Mouse (Mus musculus) heart, embryonic 16.5 days (tissue): Measurements from ENCODE around the gene Rab11fip2. TPM values are rescaled to one million over a fixed set of nuclear protein-coding genes. Genes with fewer than 3 reads are reported as not detected.

Experiments used
- ATAC-seq: fragments of 200-750 bp; cut with Nextera tagmentation; replicated peaks from 2 replicates; pipeline ENCODE4 v1.8.0; 2017; ENCODE audit warnings: moderate number of reproducible peaks; ENCODE audit not compliant: insufficient read depth, low FRiP score; ENCODE audit errors: extremely low read depth
- H3K27ac ChIP-seq: fragments of 300-500 bp; sonication (generic); 2 replicates; pipeline ENCODE4 v1.5.1; 2014; ENCODE audit warnings: mild to moderate bottlenecking, low read length, control low read depth, moderate library complexity
- H3K27me3 ChIP-seq: fragments of 300-500 bp; sonication (generic); 2 replicates; pipeline ENCODE4 v1.6.1; 2014; ENCODE audit warnings: low read length, mixed read lengths; ENCODE audit not compliant: control insufficient read depth, insufficient read depth
- H3K36me3 ChIP-seq: fragments of 300-500 bp; sonication (generic); 2 replicates; pipeline ENCODE4 v1.6.1; 2014; ENCODE audit not compliant: control insufficient read depth, insufficient read depth
- H3K4me1 ChIP-seq: fragments of 300-500 bp; sonication (generic); 2 replicates; pipeline ENCODE4 v1.6.1; 2014; ENCODE audit warnings: low read length, mixed read lengths; ENCODE audit not compliant: control insufficient read depth, insufficient read depth
- H3K4me2 ChIP-seq: fragments of 300-500 bp; sonication (generic); 2 replicates; pipeline ENCODE4 v1.6.1; 2014; ENCODE audit warnings: low read depth, mild to moderate bottlenecking, control low read depth, low read length
- H3K4me3 ChIP-seq: fragments of 300-500 bp; sonication (generic); 2 replicates; pipeline ENCODE4 v1.5.1; 2014; ENCODE audit warnings: mild to moderate bottlenecking, control low read depth, low read length
- H3K9ac ChIP-seq: fragments of 300-500 bp; sonication (generic); 2 replicates; pipeline ENCODE4 v1.6.1; 2014; ENCODE audit warnings: low read length, control low read depth
- H3K9me3 ChIP-seq: fragments of 300-500 bp; sonication (generic); replicated peaks from 2 replicates; pipeline ENCODE4 v1.6.1; 2016; ENCODE audit warnings: low read length; ENCODE audit not compliant: control insufficient read depth
- WGBS: fragments of 180-500 bp; shearing (Covaris S2); extraction: QIAGEN DNeasy Blood & Tissue Kit; methylation state at CpG from one replicate; pipeline ENCODE4 v1.1.7; 2014; 5-methylcytosine and 5-hydroxymethylcytosine counted together
- polyA plus RNA-seq: library from polyadenylated mRNA; unstranded; fragments of >200 nt; fragmentation: Nextera tagmentation; extraction: Ambion mirVana; gene quantifications from 2 replicates; pipeline ENCODE4 v1.2.1, GENCODE M21; 2015

Rab11fip2 gene
- polyA plus RNA-seq, 1 experiment from 2014 or later, result 1.8 TPM

DNA sequence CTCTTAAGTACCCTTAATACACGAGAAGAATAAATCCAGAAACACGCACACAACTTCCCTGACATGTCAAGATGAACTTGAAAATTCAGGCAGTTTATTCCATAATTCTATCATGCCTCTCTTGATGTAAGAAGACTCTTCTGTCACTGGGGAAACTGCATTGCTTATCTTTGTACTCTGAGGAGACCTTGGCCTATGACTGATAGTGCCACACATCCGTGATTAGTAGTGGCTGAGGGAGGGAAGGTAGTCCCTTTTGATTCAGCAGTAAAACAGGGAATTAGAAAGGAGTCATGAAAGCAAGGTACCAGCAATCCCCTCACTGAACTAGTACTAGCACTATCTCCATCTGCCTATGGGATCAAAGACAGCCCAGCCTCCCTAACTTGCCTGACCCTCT is 22.6 kb downstream of the Rab11fip2 start:
- H3K4me1 ChIP-seq, result no peaks in the 10 kb centered on the region
- H3K4me3 ChIP-seq, result no peak overlapping the region
- no peaks in the 10 kb centered on the region for H3K27me3 ChIP-seq
- H3K27ac ChIP-seq, result no peak overlapping the region
- 70% methylated on average over 3 of the region's 3 CpGs for WGBS
- H3K36me3 ChIP-seq, result no peaks in the 10 kb centered on the region
- no peak overlapping the region for H3K4me2 ChIP-seq
- no peak for ATAC-seq
- no peaks in the 10 kb centered on the region for H3K9me3 ChIP-seq
- H3K9ac ChIP-seq, result no peak overlapping the region

DNA sequence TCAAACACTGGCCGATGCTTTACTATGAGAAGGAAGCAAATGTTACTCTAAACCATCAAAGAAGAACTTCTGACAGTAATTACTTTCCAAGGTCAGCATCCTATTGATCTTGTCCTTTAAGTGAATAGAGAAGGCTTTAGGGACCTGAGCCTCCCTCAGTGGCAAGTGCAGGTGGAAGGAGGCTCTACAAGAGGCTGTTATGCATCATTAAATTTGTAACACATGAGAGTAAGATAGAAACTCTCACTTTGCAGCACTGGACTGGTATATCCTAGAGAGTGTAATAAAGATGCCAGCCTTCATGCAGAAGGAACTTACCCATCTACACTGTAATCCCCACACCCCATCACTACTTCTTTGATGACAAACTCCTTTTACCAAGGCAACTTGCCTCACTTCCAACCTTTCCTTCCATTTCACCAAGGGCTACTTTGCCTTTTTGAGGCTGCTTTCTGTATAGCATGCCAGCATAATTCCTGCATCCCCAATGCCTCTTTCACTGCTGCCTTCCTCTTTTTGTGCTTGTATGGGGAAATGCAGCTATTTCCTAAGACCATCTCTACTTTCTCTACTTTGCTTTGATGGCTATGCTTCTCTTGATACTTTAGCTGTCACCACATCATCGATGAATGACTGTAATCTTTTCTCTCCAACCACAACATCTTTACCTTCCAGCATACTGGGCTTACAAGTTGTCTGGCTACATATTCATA is 25.4 kb downstream of the Rab11fip2 start:
- Histone ChIP-seq H3K36me3 (no peaks in the 10 kb centered on the region), H3K9ac (no peak overlapping the region), H3K4me2 (no peak overlapping the region), H3K9me3 (no peaks in the 10 kb centered on the region), H3K4me3 (no peak overlapping the region), H3K4me1 (no peaks in the 10 kb centered on the region), H3K27ac (no peak overlapping the region), H3K27me3 (no peaks in the 10 kb centered on the region)
- no peak for ATAC-seq
- 86% methylated on average over 2 of the region's 2 CpGs for WGBS

DNA sequence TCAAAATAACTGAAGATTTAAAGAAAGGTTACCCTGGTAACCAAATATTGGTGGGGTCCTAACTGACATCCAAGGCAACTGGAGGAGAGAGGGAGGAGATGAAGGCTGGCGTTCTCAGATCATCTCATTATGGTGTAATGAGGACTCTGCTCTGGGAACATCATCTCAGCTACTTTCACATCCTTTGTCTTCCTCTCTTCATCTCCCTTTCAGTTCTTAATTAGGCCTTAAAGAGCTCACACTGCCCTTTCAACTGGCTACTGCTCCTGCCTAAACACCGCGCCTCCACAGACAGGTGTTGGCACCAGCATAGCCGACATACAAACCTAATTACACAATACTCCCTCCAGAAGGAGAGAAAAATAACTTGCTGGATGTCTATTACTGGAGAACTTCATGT is 31.9 kb downstream of the Rab11fip2 start:
- no peak for ATAC-seq
- Histone ChIP-seq H3K27ac (no peak overlapping the region), H3K4me1 (no peaks in the 10 kb centered on the region), H3K27me3 (no peaks in the 10 kb centered on the region), H3K4me2 (no peak overlapping the region), H3K4me3 (no peak overlapping the region), H3K9me3 (no peaks in the 10 kb centered on the region), H3K9ac (no peak overlapping the region), H3K36me3 (no peaks in the 10 kb centered on the region)
- 76% methylated on average over 4 of the region's 4 CpGs for WGBS

DNA sequence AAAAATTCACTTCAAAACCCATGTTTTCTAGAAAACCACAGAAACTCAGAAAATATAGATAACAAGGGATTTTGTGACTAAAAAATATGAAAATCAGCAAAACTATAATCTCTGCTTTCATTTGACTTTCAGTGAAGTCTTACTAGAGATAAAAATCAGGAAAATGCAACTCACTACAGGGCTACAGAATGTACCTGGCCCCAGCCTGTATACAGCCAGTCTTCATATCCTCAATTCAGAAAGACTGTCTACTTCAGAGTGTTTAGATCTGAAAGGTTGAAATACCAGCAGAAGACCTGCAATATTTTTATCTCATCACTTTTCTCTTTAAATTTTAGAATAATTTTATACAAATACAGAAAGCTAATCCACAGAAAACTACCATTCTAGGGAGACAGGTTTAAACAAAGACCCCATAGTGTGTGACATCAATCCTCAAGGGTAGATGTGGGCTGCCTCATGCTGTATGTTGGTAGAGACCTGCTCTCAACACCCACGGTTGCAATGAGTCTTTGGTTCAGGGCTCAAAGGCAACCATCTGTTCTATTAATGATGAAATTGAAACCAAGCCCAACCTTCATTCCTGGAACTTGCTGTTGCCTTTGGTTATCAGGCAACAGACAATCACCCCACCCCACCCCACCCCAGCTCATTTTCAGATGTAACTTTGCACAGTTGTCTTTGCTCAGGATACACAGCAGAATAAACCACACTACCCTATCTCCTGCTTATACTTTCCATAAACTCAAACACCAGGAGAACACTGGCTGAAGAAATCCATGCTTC is 38.0 kb downstream of the Rab11fip2 start:
- no peaks in the 10 kb centered on the region for H3K9me3 ChIP-seq
- H3K27me3 ChIP-seq, result no peaks in the 10 kb centered on the region
- H3K9ac ChIP-seq, result no peak overlapping the region
- H3K4me3 ChIP-seq, result no peak overlapping the region
- WGBS, result 77% methylated on average over 1 of the region's 1 CpGs
- no peak for ATAC-seq
- H3K27ac ChIP-seq, result no peak overlapping the region
- H3K4me2 ChIP-seq, result no peak overlapping the region
- no peaks in the 10 kb centered on the region for H3K4me1 ChIP-seq
- peaks cover 4% of the 10 kb centered on the region; the same call in 1 of the 2 replicates for H3K36me3 ChIP-seq

DNA sequence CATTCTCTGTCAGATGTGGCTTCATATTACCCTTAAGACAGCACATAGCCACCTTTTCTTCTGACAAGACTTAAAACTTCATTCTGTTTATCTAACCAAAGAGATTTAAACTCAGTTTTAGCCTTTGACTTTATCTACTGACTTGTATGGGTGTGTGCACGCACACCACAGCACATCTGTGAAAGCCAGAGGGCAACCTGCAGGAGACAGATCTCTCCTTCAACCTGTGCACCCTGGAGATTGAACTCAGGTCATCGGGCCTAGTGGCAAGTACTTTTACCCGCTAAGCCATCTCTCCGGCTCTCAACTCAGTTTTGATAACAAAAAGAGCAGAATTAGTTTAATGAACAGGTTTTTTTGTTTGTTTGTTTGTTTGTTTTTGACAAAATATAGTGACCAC is 43.5 kb downstream of the Rab11fip2 start:
- 88% methylated on average over 4 of the region's 4 CpGs for WGBS
- H3K4me2 ChIP-seq, result no peak overlapping the region
- H3K9ac ChIP-seq, result no peak overlapping the region
- H3K9me3 ChIP-seq, result no peaks in the 10 kb centered on the region
- no peaks in the 10 kb centered on the region for H3K36me3 ChIP-seq
- H3K27ac ChIP-seq, result no peak overlapping the region
- no peaks in the 10 kb centered on the region for H3K27me3 ChIP-seq
- H3K4me3 ChIP-seq, result no peak overlapping the region
- H3K4me1 ChIP-seq, result no peaks in the 10 kb centered on the region
- ATAC-seq, result no peak

DNA sequence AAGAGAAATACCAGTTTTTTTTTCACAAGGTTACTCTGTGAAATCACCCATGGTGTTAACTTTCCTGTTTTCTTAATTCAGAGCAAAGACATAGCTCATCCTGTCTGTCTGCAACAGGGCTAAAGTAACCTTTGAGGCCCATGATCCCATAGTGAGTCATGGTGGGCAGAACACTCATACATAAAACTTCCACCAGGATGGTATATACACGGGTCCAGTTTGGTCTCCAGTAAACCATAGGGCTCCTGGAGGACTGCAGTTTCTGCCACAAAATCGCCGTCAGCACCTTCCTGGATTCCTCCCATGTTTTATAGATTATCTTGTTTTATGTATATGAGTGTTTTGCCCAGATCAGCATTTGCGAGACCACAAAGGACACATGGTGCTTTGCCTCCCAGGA is 45.2 kb downstream of the Rab11fip2 start:
- H3K27ac ChIP-seq, result no peak overlapping the region
- WGBS, result 81% methylated on average over 4 of the region's 4 CpGs
- no peak overlapping the region for H3K4me3 ChIP-seq
- ATAC-seq, result no peak
- no peak overlapping the region for H3K9ac ChIP-seq
- H3K36me3 ChIP-seq, result no peaks in the 10 kb centered on the region
- no peaks in the 10 kb centered on the region for H3K9me3 ChIP-seq
- H3K4me1 ChIP-seq, result no peaks in the 10 kb centered on the region
- no peak overlapping the region for H3K4me2 ChIP-seq
- H3K27me3 ChIP-seq, result no peaks in the 10 kb centered on the region

DNA sequence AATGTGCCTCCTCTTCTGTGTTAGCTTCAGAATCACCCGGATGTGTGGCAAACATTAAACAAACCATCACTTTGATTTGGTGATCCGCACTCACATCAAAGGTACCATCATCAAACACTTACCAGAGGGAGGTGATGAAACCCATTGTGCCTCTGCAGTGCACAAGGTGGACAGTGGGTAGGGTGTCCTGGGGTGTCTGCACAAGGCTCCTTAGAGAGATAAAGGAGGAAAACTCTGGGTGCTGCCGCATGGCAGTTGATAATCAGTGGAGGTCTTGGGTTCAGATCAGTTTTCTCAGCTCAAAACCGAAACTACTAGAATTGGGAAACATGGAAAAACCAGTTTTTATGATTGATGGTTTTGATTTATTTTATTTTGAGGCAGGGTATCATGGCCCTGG is 54.1 kb downstream of the Rab11fip2 start:
- Histone ChIP-seq H3K4me2 (no peak overlapping the region), H3K9me3 (no peaks in the 10 kb centered on the region), H3K4me1 (no peaks in the 10 kb centered on the region), H3K4me3 (no peak overlapping the region), H3K9ac (no peak overlapping the region), H3K36me3 (no peaks in the 10 kb centered on the region), H3K27ac (no peak overlapping the region), H3K27me3 (no peaks in the 10 kb centered on the region)
- 75% methylated on average over 4 of the region's 4 CpGs for WGBS
- no peak for ATAC-seq

DNA sequence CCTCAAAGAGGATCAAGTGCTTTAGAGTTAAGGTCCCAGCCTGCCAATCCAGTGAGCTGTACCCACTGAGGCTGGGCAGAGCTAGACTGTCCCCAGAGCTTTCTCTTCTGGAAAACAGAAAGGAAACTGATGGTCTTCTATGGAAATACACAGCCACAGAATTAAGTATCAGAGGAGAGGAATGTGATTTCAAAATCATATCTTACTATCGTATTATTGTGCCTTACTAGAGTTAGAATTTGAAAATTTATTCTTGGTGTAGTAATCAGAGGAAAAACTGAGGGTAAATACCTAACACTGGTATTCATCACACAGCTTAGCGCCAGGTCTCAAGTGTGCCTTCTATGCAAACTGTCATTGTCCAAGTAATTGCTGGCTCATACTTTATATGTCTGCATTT is 54.6 kb downstream of the Rab11fip2 start:
- Histone ChIP-seq H3K36me3 (no peaks in the 10 kb centered on the region), H3K4me1 (no peaks in the 10 kb centered on the region), H3K27ac (no peak overlapping the region), H3K4me3 (no peak overlapping the region), H3K4me2 (no peak overlapping the region), H3K9me3 (no peaks in the 10 kb centered on the region), H3K27me3 (no peaks in the 10 kb centered on the region), H3K9ac (no peak overlapping the region)
- WGBS, result 88% methylated on average over 2 of the region's 2 CpGs
- no peak for ATAC-seq

DNA sequence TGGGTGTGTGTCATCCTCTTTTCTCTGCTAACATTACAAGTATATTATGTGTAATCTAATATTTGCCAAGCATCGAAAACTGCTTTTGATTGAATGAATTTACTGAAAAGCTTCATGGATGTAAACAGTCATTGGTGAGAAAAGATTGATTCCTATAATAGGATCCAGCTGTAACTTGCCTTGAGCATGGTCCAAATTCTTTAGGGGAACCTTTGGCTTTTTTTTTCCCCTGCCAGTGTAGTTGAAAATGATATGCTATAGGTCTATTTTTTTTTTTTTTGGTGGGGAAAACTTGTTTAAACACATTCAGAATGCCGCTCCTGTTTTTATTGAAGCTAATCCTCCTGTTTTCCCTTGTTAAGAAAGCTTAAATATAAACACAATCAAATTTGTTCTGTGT is 55.6 kb downstream of the Rab11fip2 start:
- H3K4me2 ChIP-seq, result no peak overlapping the region
- no peak for ATAC-seq
- 73% methylated on average over 2 of the region's 2 CpGs for WGBS

More for the DNA sequence above, 55.6 kb downstream of the Rab11fip2 start:
- Histone ChIP-seq H3K9ac (no peak overlapping the region), H3K27me3 (no peaks in the 10 kb centered on the region), H3K4me3 (no peak overlapping the region), H3K4me1 (no peaks in the 10 kb centered on the region), H3K27ac (no peak overlapping the region), H3K9me3 (no peaks in the 10 kb centered on the region), H3K36me3 (no peaks in the 10 kb centered on the region)
